Mouse (Mus musculus) myocyte (in vitro differentiated cells): ENCODE measurements around the gene Aym1. TPM values are rescaled to one million over a fixed set of nuclear protein-coding genes. Genes with fewer than 3 reads are reported as not detected.

Experiments
- H3K27me3 ChIP-seq: one replicate; pipeline ENCODE4 v1.6.1; 2011; ENCODE audit not compliant: control insufficient read depth, insufficient read depth, insufficient read length
- H3K36me3 ChIP-seq: one replicate; pipeline ENCODE4 v1.6.1; 2011; ENCODE audit not compliant: control insufficient read depth, insufficient read depth
- H3K4me2 ChIP-seq: one replicate; pipeline ENCODE4 v1.6.1; 2011; ENCODE audit warnings: low read depth, control low read depth
- H3K4me3 ChIP-seq: one replicate; pipeline ENCODE4 v1.5.1; 2011; ENCODE audit warnings: mild to moderate bottlenecking, control low read depth, moderate library complexity
- H3K79me2 ChIP-seq: one replicate; pipeline ENCODE4 v1.6.1; 2011; ENCODE audit not compliant: control insufficient read depth, insufficient read depth
- H3ac ChIP-seq: one replicate; pipeline ENCODE4 v1.6.1; 2011; ENCODE audit not compliant: control insufficient read depth, insufficient read length
- CEBPB ChIP-seq: IDR thresholded peaks from 2 replicates; pipeline ENCODE4 v1.6.1; 2011; ENCODE audit warnings: mild to moderate bottlenecking, moderate library complexity; ENCODE audit not compliant: poor library complexity, insufficient read depth, severe bottlenecking
- E2F4 ChIP-seq: IDR thresholded peaks from one replicate; pipeline ENCODE4 v1.6.1; 2011; ENCODE audit warnings: mild to moderate bottlenecking, control low read depth, moderate library complexity; ENCODE audit not compliant: insufficient read depth
- MAX ChIP-seq: IDR thresholded peaks from one replicate; pipeline ENCODE4 v1.6.1; 2011; ENCODE audit warnings: low read depth, mild to moderate bottlenecking, control low read depth
- MYOD1 ChIP-seq, 3 experiments: IDR thresholded peaks; one replicate each; pipeline ENCODE4 v1.6.1; 2011; ENCODE audit warnings: control low read depth in 2 of 3, low read depth in 2 of 3, mild to moderate bottlenecking in 2 of 3, moderate library complexity in 1 of 3; ENCODE audit not compliant: insufficient read length in 2 of 3, control insufficient read depth in 1 of 3
- MYOG ChIP-seq, 3 experiments: IDR thresholded peaks; one replicate each; pipeline ENCODE4 v1.6.1; 2011; ENCODE audit warnings: control low read depth in 2 of 3, low read depth in 2 of 3, mild to moderate bottlenecking in 2 of 3; ENCODE audit not compliant: insufficient read length in 2 of 3, control insufficient read depth in 1 of 3, insufficient read depth in 1 of 3
- POLR2A ChIP-seq: IDR thresholded peaks from one replicate; pipeline ENCODE4 v1.6.1; 2011; ENCODE audit warnings: low read depth, mild to moderate bottlenecking, control low read depth, moderate library complexity; ENCODE audit not compliant: insufficient read length
- POLR2AphosphoS2 ChIP-seq: IDR thresholded peaks from one replicate; pipeline ENCODE4 v1.6.1; 2011; ENCODE audit warnings: low read depth, control low read depth; ENCODE audit not compliant: insufficient read length
- REST ChIP-seq: IDR thresholded peaks from one replicate; pipeline ENCODE4 v1.6.1; 2011; ENCODE audit warnings: mild to moderate bottlenecking, control low read depth, moderate library complexity; ENCODE audit not compliant: insufficient read depth, insufficient read length
- SRF ChIP-seq: IDR thresholded peaks from one replicate; pipeline ENCODE4 v1.6.1; 2011; ENCODE audit warnings: low read depth; ENCODE audit not compliant: control insufficient read depth, insufficient read length
- TCF12 ChIP-seq: IDR thresholded peaks from one replicate; pipeline ENCODE4 v1.6.1; 2011; ENCODE audit warnings: mild to moderate bottlenecking, control low read depth; ENCODE audit not compliant: poor library complexity, insufficient read depth, severe bottlenecking
- TCF3 ChIP-seq: IDR thresholded peaks from one replicate; pipeline ENCODE4 v1.6.1; 2011; ENCODE audit warnings: low read depth, control low read depth; ENCODE audit not compliant: insufficient read length
- USF1 ChIP-seq: IDR thresholded peaks from one replicate; pipeline ENCODE4 v1.6.1; 2011; ENCODE audit warnings: low read depth, mild to moderate bottlenecking, control low read depth, moderate library complexity
- polyA plus RNA-seq: library from polyadenylated mRNA; unstranded; fragments of >200 nt; fragmentation: generic; extraction: Trizol; gene quantifications from one replicate; pipeline ENCODE4 v1.2.1, GENCODE M21; 2012; ENCODE audit warnings: missing spikeins

Gene Aym1
- not detected for polyA plus RNA-seq

- no peaks in the 10 kb centered on the region for H3K79me2 ChIP-seq
- H3K36me3 ChIP-seq, result no peaks in the 10 kb centered on the region
- H3K4me3 ChIP-seq, result no peak within 1 kb of the TSS
- H3K4me2 ChIP-seq, result no peak within 1 kb of the TSS
- no peak within 1 kb of the TSS for H3ac ChIP-seq
- TF ChIP-seq CEBPB (no peak), REST (no peak), POLR2A (no peak), MYOG (IDR thresholded peaks at IDR 0.05; ENCODE audit: control insufficient read depth in 1 of 3, insufficient read depth in 1 of 3, insufficient read length in 2 of 3, low read depth in 2 of 3) (no peak)
- peaks cover 61% of the 10 kb centered on the region for H3K27me3 ChIP-seq
These were observed at the start of gene Aym1 for GRCm38 (mm10) chr5:113357186-113357585. TSS of gene Aym1 (plus strand) at chr5:113357294.

GRCm38 (mm10) chr5:113309491-113310376 lies 47.4 kb upstream of the Aym1 start:
- no peak overlapping the region for H3K4me2 ChIP-seq
- H3K27me3 ChIP-seq, result no peaks in the 10 kb centered on the region
- H3K79me2 ChIP-seq, result no peaks in the 10 kb centered on the region
- H3K36me3 ChIP-seq, result no peaks in the 10 kb centered on the region
- TF ChIP-seq MYOD1 (IDR thresholded peaks at IDR 0.05; ENCODE audit: control insufficient read depth in 1 of 3, insufficient read length in 2 of 3, low read depth in 2 of 3) (no peak), USF1 (no peak), MAX (no peak), SRF (no peak), TCF12 (no peak), POLR2AphosphoS2 (no peak), CEBPB (no peak), E2F4 (no peak), MYOG (IDR thresholded peaks at IDR 0.05; ENCODE audit: control insufficient read depth in 1 of 3, insufficient read depth in 1 of 3, insufficient read length in 2 of 3, low read depth in 2 of 3) (no peak), TCF3 (no peak), REST (no peak), POLR2A (no peak)
- H3ac ChIP-seq, result no peak overlapping the region
- H3K4me3 ChIP-seq, result no peak overlapping the region

- Histone ChIP-seq H3K4me2 (no peak within 1 kb of the TSS), H3K4me3 (no peak within 1 kb of the TSS), H3K27me3 (no peaks in the 10 kb centered on the region), H3K36me3 (no peaks in the 10 kb centered on the region), H3K79me2 (no peaks in the 10 kb centered on the region), H3ac (no peak within 1 kb of the TSS)
- TF ChIP-seq E2F4, result no peak
These were observed 46.6 kb upstream of the Aym1 start, which contains the start of gene Sgsm1 for GRCm38 (mm10) chr5:113310377-113311003. TSS of gene Sgsm1 (minus strand) at chr5:113310786.

- H3K36me3 ChIP-seq, result no peaks in the 10 kb centered on the region
- no peak overlapping the region for H3K4me2 ChIP-seq
- H3K27me3 ChIP-seq, result no peaks in the 10 kb centered on the region
- H3ac ChIP-seq, result no peak overlapping the region
- TF ChIP-seq POLR2A (no peak), MYOD1 (IDR thresholded peaks at IDR 0.05; ENCODE audit: control insufficient read depth in 1 of 3, insufficient read length in 2 of 3, low read depth in 2 of 3) (no peak), REST (no peak), E2F4 (no peak), MAX (no peak), MYOG (IDR thresholded peaks at IDR 0.05; ENCODE audit: control insufficient read depth in 1 of 3, insufficient read depth in 1 of 3, insufficient read length in 2 of 3, low read depth in 2 of 3) (no peak), POLR2AphosphoS2 (no peak), TCF12 (no peak), USF1 (no peak), TCF3 (no peak), CEBPB (no peak), SRF (no peak)
- H3K4me3 ChIP-seq, result no peak overlapping the region
- no peaks in the 10 kb centered on the region for H3K79me2 ChIP-seq
These were observed 43.1 kb upstream of the Aym1 start for GRCm38 (mm10) chr5:113313998-113314397.
